Mouse (Mus musculus) ovary, postnatal 36 days (tissue): ENCODE measurements around the gene Alg13.

Source experiments
- DNase-seq: peaks from one replicate; pipeline ENCODE4 v3.0.0; 2022; ENCODE audit warnings: low spot score, mixed read lengths

The Alg13 gene

DNA sequence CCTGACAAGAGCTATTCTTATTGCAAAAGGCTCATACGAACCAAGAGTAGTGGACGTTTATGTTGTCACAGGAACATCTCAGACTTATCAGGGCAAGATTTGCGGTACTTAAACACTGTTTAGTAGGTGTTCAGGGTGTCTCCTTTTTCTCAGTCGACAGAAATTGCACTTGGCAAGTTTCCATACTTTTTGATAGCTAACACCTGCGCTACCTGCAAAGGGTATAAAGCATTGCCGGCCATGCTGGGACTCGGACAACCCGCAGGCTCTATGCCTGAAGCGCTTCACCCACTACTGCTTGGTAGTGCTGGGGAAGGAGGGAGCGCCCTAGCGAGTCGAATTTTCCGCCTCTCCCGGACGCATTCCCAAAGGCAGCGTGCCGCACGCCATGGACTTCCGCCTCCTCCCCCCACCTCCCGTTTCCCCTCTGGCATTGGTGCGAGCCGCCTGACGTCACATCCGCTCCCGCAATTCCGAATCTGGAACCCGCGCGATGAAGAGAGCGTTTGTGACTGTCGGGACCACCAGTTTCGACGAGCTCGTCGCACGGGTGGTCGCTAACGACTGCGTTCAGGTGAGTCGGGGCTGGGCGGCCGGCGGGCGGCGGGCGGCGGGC is at the start of gene Alg13:
Gene Alg13, plus strand, starts transcription at position 257 of the 616 bp plus-strand sequence.
- DNase-seq: peak; percentile 74

- DNase-seq: no peak
These were observed 49.0 kb upstream of the Alg13 start for GRCm38 (mm10) chrX:144268606-144269005.

DNA sequence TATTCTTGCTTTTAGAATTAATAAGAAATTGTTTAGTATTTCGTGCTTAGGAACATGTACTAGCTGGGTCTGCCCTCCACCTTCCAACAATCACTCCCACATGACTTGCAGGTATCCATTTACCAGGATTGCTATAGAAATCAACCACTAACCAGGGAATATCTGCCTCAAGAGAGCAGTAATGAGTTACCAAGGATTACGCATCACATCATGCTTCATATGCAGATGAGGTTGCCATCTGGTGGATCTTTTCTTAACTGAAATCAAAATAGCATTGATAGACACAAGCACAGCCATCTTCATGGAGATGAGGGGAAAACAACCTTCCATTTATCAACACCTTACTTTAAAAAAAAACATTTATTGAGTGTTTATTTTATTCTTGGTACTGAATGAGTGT is 16.1 kb upstream of the Alg13 start:
- DNase-seq: no peak

DNA sequence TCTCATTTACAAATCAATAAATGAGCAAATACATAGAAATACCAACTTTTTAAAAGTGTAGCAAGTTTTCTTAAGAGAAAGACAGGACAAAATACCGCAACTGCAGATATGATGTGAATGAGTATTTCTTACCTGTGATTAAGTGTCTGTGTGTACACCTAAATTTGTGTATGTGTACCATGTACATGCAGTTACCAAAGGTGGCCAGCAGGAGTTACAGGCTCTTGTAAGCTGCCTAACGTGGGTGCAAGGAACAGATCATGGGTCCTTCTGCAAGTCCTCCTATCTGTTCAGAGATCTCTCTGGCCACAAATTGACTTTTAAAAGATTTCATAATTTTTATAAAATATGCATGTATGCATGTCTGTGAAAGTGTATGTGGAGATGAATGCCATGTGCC is 11.9 kb upstream of the Alg13 start:
- no peak for DNase-seq

DNA sequence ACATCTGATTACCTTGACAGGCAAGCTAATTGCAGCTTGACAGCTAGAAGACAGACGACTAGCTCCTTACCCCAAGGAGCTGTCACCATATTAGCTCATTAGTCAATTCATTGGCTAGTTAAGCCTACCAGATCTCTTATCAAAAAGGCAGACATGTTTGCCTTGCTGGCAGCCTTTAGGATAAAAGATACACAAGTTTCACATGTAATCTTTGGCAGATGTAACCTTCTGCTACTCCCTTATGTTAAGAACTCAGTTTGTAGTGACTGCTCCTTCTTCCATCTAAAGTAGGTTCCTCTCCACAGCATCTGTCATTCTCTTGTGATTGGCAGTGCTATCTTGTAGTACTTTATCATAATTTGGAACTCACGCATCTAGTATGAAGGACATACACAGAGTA is 3.6 kb upstream of the Alg13 start:
- DNase-seq: no peak

GRCm38 (mm10) chrX:144315028-144315427 is 2.6 kb upstream of the Alg13 start:
- no peak for DNase-seq

DNA sequence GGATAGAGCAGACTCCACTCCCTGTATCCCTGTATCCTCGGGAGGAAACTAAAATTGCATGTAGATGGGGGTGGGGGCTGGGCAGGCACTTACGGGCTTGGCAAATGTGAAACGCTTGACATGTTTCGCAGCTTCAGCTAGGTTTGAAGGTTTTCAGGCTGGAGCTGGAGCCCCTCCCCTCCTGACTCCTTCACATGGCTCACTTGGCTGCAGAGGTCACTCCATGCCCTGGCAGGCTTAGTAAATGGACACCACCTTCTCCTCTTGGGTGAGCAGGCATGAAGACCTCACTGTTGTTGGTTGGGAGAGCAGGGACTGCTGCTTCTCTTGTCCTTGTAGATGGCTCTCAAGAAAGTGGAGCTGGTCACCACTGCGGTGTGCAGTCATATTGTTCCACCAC is 1.6 kb upstream of the Alg13 start:
- DNase-seq: no peak

GRCm38 (mm10) chrX:144318164-144318979 is 768 bp downstream of the Alg13 start:
- peak; percentile 22 for DNase-seq

GRCm38 (mm10) chrX:144319366-144319765 is 1.8 kb downstream of the Alg13 start:
- DNase-seq: no peak

DNA sequence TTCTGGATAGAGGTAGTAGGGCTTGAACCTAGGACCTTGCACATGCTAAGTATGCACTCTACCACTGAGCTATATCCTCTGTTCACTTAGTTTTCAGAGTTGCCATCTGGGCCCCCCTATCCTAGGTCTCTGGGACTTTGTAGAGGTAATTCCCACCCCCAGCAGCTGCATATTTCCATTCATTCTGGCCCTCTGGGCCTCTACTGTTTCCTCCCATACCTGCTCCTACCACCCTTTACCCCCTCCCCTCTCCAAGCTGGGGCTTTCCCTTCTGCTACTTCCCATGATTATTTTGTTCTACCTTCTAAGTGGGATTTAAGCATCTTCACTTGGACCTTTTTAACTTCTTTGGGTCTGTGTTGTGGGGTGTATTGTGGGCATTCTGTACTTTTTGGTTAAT is 7.8 kb downstream of the Alg13 start:
- DNase-seq: no peak

DNA sequence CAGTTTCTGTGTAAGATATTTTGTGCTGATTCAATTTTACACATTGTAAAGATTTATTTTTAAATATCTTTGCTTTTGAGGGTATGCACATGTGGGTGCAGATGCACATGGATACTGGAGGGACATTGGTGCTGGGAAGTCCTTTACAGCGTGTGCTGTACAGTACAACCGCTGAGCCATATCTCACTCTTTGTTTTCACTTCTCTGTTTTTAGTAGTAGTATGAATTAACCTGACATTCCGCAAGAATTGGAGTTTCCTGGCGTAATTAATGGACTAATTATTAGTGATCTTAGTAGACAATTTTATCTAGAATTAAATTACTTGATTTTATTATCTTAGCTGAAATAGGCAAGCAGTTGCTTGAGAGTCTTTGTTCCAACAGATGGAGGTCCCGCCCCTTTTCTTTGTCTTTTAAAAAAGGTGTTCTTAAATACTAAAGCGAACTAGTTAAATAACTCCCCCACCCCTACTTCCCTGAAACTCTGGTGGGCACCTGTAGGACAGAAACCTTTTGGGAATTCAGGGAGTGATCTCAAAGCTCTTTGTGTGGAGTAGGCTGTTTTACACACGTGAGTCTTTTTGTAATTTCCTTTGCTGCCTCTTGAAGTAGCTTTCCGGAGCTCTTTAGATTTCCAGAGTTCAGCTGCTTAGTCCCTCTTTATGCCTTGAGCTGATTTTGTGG is 17.9 kb downstream of the Alg13 start:
- no peak for DNase-seq

DNA sequence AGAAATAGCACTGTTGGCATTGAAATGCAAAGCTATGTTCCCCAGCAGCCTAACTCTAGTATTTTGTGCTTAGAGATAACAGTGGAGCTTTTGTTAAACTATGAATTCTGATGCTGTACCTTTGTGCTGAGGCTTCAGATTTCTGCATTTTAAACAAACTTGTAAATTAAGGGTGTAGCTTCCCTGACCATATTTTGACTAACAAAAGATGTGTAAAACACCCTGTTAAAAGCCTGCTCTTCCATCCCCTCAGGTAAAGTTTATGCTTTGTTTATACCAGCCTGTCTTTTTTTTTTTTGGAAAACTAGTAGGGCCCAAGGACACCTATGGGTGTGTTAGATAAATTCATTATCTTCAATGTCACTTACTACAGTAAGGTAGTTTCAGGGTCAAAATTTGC is 20.3 kb downstream of the Alg13 start:
- DNase-seq: no peak

GRCm38 (mm10) chrX:144338355-144338754 is 20.8 kb downstream of the Alg13 start:
- no peak for DNase-seq

DNA sequence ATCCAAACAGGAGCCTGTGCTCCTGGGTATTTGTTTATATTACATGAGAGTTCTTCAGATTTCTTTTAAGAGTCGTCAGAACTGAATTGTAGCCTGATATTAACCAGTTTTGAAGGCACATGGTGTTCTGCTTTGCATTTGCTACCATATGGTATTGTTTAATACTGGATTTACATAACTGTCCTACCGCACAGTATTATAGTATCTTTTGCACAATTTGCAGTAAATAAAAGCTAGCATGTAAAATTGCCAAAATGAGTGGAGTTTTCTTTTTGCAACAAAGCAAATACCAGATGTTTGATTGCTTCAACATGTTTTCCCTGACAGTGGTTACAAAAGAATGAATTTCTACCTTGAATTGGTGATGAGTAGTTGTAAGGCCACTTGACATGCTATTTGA is 56.6 kb downstream of the Alg13 start:
- no peak for DNase-seq

DNA sequence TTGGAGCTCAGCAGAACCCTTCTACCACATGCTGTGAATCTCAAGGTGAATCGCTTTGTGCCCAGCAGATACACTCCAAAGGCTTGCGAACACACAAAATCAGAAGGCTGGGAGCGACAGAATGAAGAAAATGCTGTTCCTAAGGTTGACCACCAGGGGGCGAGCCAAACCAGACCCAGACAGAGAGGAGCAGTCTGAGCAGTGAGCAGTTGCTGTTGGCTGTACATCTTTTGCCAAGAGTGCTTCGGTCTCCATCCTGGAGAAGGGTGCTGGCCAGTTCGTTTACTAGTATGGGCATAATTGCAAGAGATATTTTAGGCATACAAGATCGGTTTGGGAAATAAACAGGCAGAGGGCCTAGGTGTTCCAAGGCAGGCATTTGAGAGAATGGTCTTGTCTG is 85.9 kb downstream of the Alg13 start:
- DNase-seq: peak; percentile 55

DNA sequence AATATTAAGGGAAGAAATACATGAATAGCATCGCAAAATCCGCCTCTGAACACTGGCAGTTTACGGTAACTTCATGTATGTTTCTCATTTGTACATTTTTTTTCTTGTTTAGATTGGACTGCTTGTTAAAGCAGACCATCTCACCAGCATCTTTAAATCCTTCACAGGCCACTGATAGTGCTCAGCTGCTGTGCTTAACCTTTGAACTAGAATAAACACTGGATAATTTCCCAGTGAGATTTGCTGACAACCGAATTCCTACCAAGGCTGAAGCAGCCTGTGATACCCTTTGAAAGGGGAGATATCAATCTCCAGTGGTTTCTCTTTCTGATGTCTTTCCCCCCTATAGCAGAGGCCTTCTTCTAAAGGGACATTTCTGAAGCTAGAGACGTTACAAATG is 90.4 kb downstream of the Alg13 start:
- no peak for DNase-seq

DNA sequence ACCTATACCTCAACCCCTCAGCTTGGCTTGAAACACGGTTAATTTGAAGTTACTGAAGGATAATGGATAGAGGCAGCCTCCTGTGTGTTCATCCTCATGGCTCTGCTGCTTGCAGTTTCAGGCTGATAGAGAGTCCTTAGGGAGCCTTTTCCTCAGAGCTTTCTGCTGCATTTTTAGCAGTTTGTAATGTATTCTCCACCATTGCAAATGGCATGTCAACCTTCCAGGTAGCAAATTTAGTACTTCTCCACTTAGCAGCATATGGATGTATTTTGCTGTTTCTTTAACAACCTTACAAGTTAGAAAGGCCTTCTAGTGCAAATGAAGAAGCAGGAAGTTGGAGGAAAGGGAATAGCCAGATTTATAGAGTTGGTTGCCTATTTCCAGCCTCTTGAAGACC is 102.7 kb downstream of the Alg13 start:
- no peak for DNase-seq

DNA sequence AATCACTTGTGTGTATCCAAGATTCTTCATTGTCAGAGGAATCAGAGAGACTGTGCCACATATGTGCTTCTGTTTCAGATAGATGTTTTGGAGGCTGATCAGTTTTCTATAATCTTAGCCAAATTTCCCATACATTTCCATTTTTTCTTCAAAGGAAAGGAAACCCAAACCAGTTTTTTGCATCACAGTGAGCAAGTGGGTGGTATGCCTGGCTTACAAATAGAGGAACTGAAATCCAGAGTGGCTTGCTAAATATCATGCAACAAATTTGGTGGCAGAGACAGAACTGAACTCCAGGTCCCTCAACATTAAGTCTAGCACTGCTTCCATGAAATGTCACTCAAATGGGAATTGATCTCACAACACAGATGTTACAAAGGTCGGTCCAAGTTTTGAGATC is 103.5 kb downstream of the Alg13 start:
- DNase-seq: no peak

- no peak for DNase-seq
These were observed 106.2 kb downstream of the Alg13 start for GRCm38 (mm10) chrX:144423848-144424247.
